Mouse (Mus musculus) embryonic facial prominence, embryonic 13.5 days (tissue): ENCODE measurements around the gene Prkca. TPM values are rescaled to one million over a fixed set of nuclear protein-coding genes. Genes with fewer than 3 reads are reported as not detected.

ENCODE experiments used
- ATAC-seq: fragments of 200-750 bp; cut with Nextera tagmentation; 2 replicates; pipeline ENCODE4 v1.8.0; 2017; ENCODE audit warnings: low read depth; ENCODE audit not compliant: insufficient number of reproducible peaks, insufficient read depth, low FRiP score, low TSS enrichment
- H3K27ac ChIP-seq: fragments of 300-500 bp; sonication (generic); 2 replicates; pipeline ENCODE4 v1.5.1; 2015; ENCODE audit warnings: moderate library complexity, mild to moderate bottlenecking, inconsistent platforms
- H3K27me3 ChIP-seq: fragments of 300-500 bp; sonication (generic); 2 replicates; pipeline ENCODE4 v1.6.1; 2015; ENCODE audit warnings: mild to moderate bottlenecking, inconsistent platforms
- H3K36me3 ChIP-seq: fragments of 300-500 bp; sonication (generic); 2 replicates; pipeline ENCODE4 v1.6.1; 2015; ENCODE audit warnings: mild to moderate bottlenecking, inconsistent platforms
- H3K4me1 ChIP-seq: fragments of 300-500 bp; sonication (generic); 2 replicates; pipeline ENCODE4 v1.6.1; 2015; ENCODE audit warnings: inconsistent platforms
- H3K4me2 ChIP-seq: fragments of 300-500 bp; sonication (generic); 2 replicates; pipeline ENCODE4 v1.6.1; 2015; ENCODE audit warnings: moderate library complexity, mild to moderate bottlenecking, inconsistent platforms
- H3K4me3 ChIP-seq: fragments of 300-500 bp; sonication (generic); 2 replicates; pipeline ENCODE4 v1.5.1; 2015; ENCODE audit warnings: mild to moderate bottlenecking, inconsistent platforms
- H3K9ac ChIP-seq: fragments of 300-500 bp; sonication (generic); 2 replicates; pipeline ENCODE4 v1.6.1; 2015; ENCODE audit warnings: mild to moderate bottlenecking, inconsistent platforms
- H3K9me3 ChIP-seq: fragments of 300-500 bp; sonication (generic); 2 replicates; pipeline ENCODE4 v1.6.1; 2016; ENCODE audit warnings: inconsistent platforms
- WGBS: fragments of 180-500 bp; shearing (Covaris S2); methylation state at CpG from one replicate; pipeline ENCODE4 v1.1.7; 2015; ENCODE audit warnings: mixed read lengths; 5-methylcytosine and 5-hydroxymethylcytosine counted together
- polyA plus RNA-seq: library from polyadenylated mRNA; unstranded; fragments of >200 nt; fragmentation: Nextera tagmentation; extraction: Ambion mirVana; gene quantifications from 2 replicates; pipeline ENCODE4 v1.2.1, GENCODE M21; 2015

Prkca gene
- polyA plus RNA-seq, 1 experiment from 2014 or later, result 10.2 TPM

DNA sequence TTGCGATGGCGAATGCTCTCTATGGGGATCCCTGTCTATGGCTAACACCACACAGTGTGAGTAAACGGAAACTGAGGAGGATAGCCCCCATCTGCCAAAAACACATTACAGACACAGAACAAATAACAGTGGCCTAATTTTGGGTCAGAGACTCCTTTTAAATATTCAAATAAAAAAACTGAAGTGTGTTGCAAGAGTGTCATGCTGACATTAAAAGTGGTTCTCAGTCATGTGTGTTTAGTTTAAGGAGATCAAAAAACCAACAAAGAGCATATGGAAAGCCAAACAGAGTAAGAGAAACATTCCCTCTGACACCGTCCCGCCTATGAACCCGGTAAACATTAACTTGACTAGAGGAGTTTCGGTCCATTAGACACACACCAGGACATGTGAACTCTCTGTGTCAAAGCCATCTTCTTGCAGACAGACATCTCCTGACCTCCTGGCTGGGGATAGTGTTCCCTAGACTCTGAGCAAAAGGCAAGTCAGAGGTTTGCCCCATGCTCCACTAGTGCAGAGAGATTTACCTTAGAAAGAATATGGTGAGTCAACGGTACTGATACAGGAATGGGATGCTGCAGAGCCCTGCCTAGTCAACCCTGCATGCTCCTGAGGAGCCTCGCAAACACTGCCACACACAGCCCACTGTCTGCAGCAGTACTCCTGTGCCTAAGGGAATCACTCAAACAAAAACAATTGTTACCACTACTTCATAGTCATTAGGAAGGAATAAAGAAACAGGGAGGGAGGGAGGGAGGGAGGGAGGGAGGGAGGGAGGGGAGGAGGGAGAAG is 146.1 kb downstream of the Prkca start:
- WGBS, result 50% methylated on average over 9 of the region's 9 CpGs
- Histone ChIP-seq H3K4me2 (no peak overlapping the region), H3K9ac (no peak overlapping the region), H3K27ac (no peak overlapping the region), H3K4me3 (no peak overlapping the region), H3K4me1 (peaks cover 17% of the 10 kb centered on the region), H3K36me3 (no peaks in the 10 kb centered on the region), H3K27me3 (no peaks in the 10 kb centered on the region), H3K9me3 (no peaks in the 10 kb centered on the region)
- no peak for ATAC-seq

- no peak overlapping the region for H3K27ac ChIP-seq
- H3K4me1 ChIP-seq, result peaks cover 17% of the 10 kb centered on the region
- no peaks in the 10 kb centered on the region for H3K27me3 ChIP-seq
- WGBS, result 87% methylated on average over 3 of the region's 3 CpGs
- H3K4me3 ChIP-seq, result no peak overlapping the region
- ATAC-seq, result no peak
- H3K9ac ChIP-seq, result no peak overlapping the region
- no peak overlapping the region for H3K4me2 ChIP-seq
- H3K9me3 ChIP-seq, result no peaks in the 10 kb centered on the region
- H3K36me3 ChIP-seq, result no peaks in the 10 kb centered on the region
Observed at GRCm38 (mm10) chr11:108196796-108197195, 146.9 kb downstream of the Prkca start.

DNA sequence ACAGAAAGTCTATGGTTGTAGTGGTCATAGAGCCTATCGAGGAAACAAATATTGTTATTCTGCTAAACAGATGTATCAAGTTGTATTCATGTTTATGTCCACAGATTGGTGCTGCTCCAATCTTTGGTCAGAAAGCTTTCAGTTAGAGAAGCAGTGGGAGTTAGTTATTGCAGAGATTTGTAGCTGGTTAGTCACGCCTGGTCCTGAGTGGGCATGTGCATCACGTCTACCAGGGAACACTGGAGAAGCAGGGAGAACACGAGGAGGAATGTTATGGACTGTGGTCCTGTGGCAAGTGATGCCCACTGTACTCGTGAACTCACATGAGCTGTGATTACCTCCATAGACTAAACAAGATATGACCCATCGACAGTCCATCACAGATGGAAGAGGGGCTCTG is 153.4 kb downstream of the Prkca start:
- Histone ChIP-seq H3K4me1 (no peaks in the 10 kb centered on the region), H3K9me3 (no peaks in the 10 kb centered on the region), H3K4me2 (no peak overlapping the region), H3K36me3 (no peaks in the 10 kb centered on the region), H3K4me3 (no peak overlapping the region), H3K27me3 (no peaks in the 10 kb centered on the region), H3K9ac (no peak overlapping the region), H3K27ac (no peak overlapping the region)
- WGBS, result 83% methylated on average over 6 of the region's 6 CpGs
- ATAC-seq, result no peak

- Histone ChIP-seq H3K36me3 (no peaks in the 10 kb centered on the region), H3K4me1 (no peaks in the 10 kb centered on the region), H3K9ac (no peak overlapping the region), H3K9me3 (no peaks in the 10 kb centered on the region), H3K4me3 (no peak overlapping the region), H3K27ac (no peak overlapping the region), H3K27me3 (no peaks in the 10 kb centered on the region), H3K4me2 (no peak overlapping the region)
- 81% methylated on average over 3 of the region's 3 CpGs for WGBS
- no peak for ATAC-seq
Observed at GRCm38 (mm10) chr11:108189362-108189761, 154.4 kb downstream of the Prkca start.

DNA sequence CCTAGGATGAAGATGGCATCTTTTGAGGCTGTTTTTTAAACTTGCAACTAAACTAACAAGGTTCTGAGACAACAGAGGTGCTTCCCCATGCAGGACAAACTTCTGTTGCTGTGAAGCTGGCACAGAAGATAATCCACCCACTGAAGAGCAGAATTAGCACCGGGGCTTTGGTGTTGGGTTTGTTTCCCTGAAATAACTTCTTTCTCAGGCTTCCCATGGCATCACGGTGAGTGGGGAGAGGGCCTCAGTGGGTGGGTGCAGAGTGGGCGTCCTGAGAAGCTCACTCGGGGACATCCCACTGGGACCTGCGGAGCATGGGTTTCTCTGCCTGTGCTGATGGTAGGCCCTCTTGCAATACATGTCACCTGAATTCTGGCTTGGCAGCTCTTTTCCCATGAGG is 161.3 kb downstream of the Prkca start:
- Histone ChIP-seq H3K4me2 (no peak overlapping the region), H3K27ac (no peak overlapping the region), H3K4me3 (no peak overlapping the region), H3K27me3 (no peaks in the 10 kb centered on the region), H3K9ac (no peak overlapping the region), H3K36me3 (no peaks in the 10 kb centered on the region), H3K9me3 (no peaks in the 10 kb centered on the region), H3K4me1 (peaks cover 7% of the 10 kb centered on the region)
- WGBS, result 83% methylated on average over 5 of the region's 5 CpGs
- ATAC-seq, result no peak

- no peaks in the 10 kb centered on the region for H3K9me3 ChIP-seq
- no peaks in the 10 kb centered on the region for H3K27me3 ChIP-seq
- H3K4me1 ChIP-seq, result peaks cover 7% of the 10 kb centered on the region
- H3K36me3 ChIP-seq, result no peaks in the 10 kb centered on the region
- no peak overlapping the region for H3K27ac ChIP-seq
- no peak overlapping the region for H3K4me2 ChIP-seq
- 67% methylated on average over 10 of the region's 10 CpGs for WGBS
- H3K4me3 ChIP-seq, result no peak overlapping the region
- no peak for ATAC-seq
- H3K9ac ChIP-seq, result no peak overlapping the region
Observed at GRCm38 (mm10) chr11:108181012-108181713, 162.6 kb downstream of the Prkca start.

- Histone ChIP-seq H3K36me3 (no peaks in the 10 kb centered on the region), H3K9me3 (no peaks in the 10 kb centered on the region), H3K27ac (no peak overlapping the region), H3K4me2 (no peak overlapping the region), H3K4me1 (peaks cover 10% of the 10 kb centered on the region), H3K4me3 (no peak overlapping the region), H3K9ac (no peak overlapping the region), H3K27me3 (no peaks in the 10 kb centered on the region)
- ATAC-seq, result no peak
- WGBS, result 78% methylated on average over 5 of the region's 5 CpGs
Observed at GRCm38 (mm10) chr11:108178802-108179201, 164.9 kb downstream of the Prkca start.

DNA sequence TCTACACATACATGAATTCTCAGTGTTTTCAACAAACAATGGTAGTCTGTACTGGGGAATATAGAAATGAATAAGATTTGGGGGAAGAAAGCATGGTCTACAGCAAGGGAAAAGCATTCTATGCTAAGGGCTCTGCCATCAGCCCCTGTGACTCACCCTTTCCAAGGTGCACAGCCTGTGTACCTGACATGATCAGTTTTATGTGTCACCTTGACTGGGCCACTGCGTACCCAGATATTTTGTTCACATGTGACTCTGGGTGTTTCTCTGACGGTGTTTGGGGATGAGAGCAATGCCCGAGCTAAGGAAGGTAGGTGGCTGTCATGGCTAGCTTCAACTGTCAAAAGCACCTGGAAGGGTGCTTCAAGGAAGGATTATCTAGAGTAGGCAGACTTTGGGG is 165.5 kb downstream of the Prkca start:
- 95% methylated on average over 3 of the region's 3 CpGs for WGBS
- H3K9ac ChIP-seq, result no peak overlapping the region
- H3K4me3 ChIP-seq, result no peak overlapping the region
- H3K36me3 ChIP-seq, result no peaks in the 10 kb centered on the region
- peaks cover 12% of the 10 kb centered on the region for H3K4me1 ChIP-seq
- no peak overlapping the region for H3K27ac ChIP-seq
- H3K27me3 ChIP-seq, result no peaks in the 10 kb centered on the region
- H3K4me2 ChIP-seq, result no peak overlapping the region
- ATAC-seq, result no peak
- no peaks in the 10 kb centered on the region for H3K9me3 ChIP-seq

- WGBS, result 84% methylated on average over 5 of the region's 5 CpGs
- H3K36me3 ChIP-seq, result no peaks in the 10 kb centered on the region
- no peak overlapping the region for H3K9ac ChIP-seq
- no peak overlapping the region for H3K4me3 ChIP-seq
- no peak overlapping the region for H3K4me2 ChIP-seq
- H3K27ac ChIP-seq, result no peak overlapping the region
- no peaks in the 10 kb centered on the region for H3K27me3 ChIP-seq
- peaks cover 12% of the 10 kb centered on the region for H3K4me1 ChIP-seq
- ATAC-seq, result no peak
- no peaks in the 10 kb centered on the region for H3K9me3 ChIP-seq
Observed at GRCm38 (mm10) chr11:108176715-108177114, 167.0 kb downstream of the Prkca start.

DNA sequence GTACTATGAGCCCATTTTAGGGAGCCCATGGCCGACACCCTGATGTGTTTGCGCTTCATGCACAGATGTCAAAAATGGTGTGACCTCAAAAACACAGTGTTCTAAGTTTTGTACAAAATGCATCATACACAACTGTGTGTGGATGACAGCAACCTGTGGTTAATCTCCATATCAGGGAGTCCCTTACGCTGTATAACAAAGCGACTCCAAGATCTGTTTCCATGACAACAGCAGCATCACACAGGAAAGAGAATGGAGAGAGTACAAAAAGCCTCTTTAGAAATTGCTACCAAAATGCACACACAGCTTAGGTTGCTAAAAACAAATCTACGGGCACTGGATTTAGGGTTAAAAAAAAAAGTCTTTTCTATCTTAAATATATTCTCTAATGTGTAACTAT is 171.8 kb downstream of the Prkca start:
- H3K9ac ChIP-seq, result no peak overlapping the region
- H3K4me2 ChIP-seq, result no peak overlapping the region
- no peaks in the 10 kb centered on the region for H3K36me3 ChIP-seq
- ATAC-seq, result no peak
- 87% methylated on average over 5 of the region's 5 CpGs for WGBS
- no peaks in the 10 kb centered on the region for H3K9me3 ChIP-seq
- H3K4me1 ChIP-seq, result peaks cover 5% of the 10 kb centered on the region; the same call in 1 of the 2 replicates
- no peaks in the 10 kb centered on the region for H3K27me3 ChIP-seq
- no peak overlapping the region for H3K27ac ChIP-seq
- no peak overlapping the region for H3K4me3 ChIP-seq

DNA sequence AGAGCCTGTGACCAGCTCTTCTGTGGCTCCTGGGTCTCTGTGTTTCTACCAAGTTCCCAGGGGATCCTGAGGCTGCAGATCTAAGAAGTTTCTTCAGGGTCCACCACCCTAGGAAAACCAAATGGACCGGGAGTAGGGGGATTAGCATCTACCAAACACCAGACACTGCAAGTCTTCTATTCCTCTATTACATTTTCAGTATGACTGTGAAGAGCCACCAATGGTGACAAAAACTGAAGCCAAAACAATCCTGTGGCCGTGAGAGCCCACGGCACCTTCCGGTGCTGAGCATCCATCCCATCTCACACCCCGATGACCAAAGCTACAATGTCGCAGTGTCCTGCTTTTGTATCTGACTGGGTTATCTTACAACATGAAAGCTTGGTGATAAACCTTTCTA is 172.5 kb downstream of the Prkca start:
- no peaks in the 10 kb centered on the region for H3K27me3 ChIP-seq
- WGBS, result 93% methylated on average over 6 of the region's 6 CpGs
- no peak overlapping the region for H3K4me3 ChIP-seq
- peaks cover 5% of the 10 kb centered on the region; the same call in 1 of the 2 replicates for H3K4me1 ChIP-seq
- no peaks in the 10 kb centered on the region for H3K36me3 ChIP-seq
- no peak for ATAC-seq
- no peaks in the 10 kb centered on the region for H3K9me3 ChIP-seq
- no peak overlapping the region for H3K9ac ChIP-seq
- H3K4me2 ChIP-seq, result no peak overlapping the region
- H3K27ac ChIP-seq, result no peak overlapping the region

- Histone ChIP-seq H3K4me1 (peaks cover 8% of the 10 kb centered on the region), H3K4me3 (no peak overlapping the region), H3K9ac (no peak overlapping the region), H3K27ac (no peak overlapping the region), H3K9me3 (no peaks in the 10 kb centered on the region), H3K27me3 (no peaks in the 10 kb centered on the region), H3K36me3 (no peaks in the 10 kb centered on the region), H3K4me2 (no peak overlapping the region)
- ATAC-seq, result no peak
- WGBS, result 78% methylated on average over 3 of the region's 3 CpGs
Observed at GRCm38 (mm10) chr11:108170107-108170506, 173.6 kb downstream of the Prkca start.
